Mouse (Mus musculus) c-Kit-negative CD71-positive TER-119-positive erythroid progenitor cells, embryonic 14.5 days (primary cell): ENCODE data around the gene Mrpl46.

Source experiments
- DNase-seq: peaks from one replicate; pipeline ENCODE4 v3.0.0-alpha.2; 2013; ENCODE audit warnings: low read depth, low spot score

The Mrpl46 gene

GRCm38 (mm10) chr7:78769075-78769652 is 14.2 kb downstream of the Mrpl46 start:
- DNase-seq: no peak

- no peak for DNase-seq
Measured at GRCm38 (mm10) chr7:78767929-78768531, 15.3 kb downstream of the Mrpl46 start.

DNA sequence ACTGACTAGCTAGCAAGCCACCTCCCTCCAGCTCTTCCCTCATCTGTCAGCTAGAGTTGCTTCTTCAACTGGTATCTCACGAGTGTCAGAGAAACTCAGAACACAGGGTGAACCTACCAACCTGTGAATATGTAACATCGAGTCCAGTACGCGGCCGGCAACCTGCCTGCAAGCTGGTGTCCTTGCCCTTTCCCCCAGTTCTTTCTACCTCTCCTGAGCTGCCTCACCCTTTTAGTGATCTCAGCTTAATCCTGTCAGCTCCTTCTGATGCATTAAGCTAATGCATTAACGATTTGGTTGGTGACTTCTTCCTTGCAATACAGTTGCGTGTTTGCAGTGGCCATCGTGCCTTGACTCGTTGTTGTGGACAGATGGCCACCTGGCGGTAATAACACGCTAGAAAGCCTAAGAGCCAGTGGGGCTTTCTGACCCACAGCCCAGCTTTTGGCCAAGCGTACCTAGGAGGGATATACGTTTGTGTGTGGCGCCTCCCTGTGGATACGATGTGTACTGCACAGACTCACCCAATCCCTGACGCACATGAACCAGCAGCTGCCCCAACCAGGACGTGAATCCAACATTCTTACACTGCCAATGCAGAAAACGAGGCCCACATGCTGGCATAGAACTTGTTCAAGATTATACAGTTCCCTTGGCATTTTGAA is 17.2 kb downstream of the Mrpl46 start:
- DNase-seq: no peak

DNA sequence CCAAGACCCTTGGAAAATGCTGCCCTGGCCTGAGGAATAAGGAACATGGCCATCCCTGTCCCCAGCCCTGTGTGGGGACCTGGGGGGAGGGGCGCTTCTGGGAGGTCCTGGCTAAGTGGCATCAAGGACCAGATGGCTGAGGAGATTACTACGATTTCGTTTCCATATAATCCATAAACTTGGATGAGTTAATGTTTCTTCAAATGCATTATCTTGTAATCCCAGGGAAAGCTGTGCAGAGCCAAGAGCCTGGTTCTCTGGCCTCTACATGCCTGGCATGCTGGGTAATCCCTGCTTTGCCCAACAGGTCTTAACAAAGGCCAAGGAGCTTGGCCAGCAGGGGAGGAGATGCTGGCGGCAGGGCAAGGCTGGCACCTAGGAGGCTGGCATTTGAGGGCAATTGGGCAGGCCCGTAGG is 18.1 kb downstream of the Mrpl46 start:
- DNase-seq: no peak

- no peak for DNase-seq
Measured at GRCm38 (mm10) chr7:78763801-78764200, 19.5 kb downstream of the Mrpl46 start.

GRCm38 (mm10) chr7:78754458-78755000 is 28.8 kb downstream of the Mrpl46 start:
- DNase-seq: no peak

- DNase-seq: no peak
Measured at GRCm38 (mm10) chr7:78753752-78754457, 29.4 kb downstream of the Mrpl46 start.

DNA sequence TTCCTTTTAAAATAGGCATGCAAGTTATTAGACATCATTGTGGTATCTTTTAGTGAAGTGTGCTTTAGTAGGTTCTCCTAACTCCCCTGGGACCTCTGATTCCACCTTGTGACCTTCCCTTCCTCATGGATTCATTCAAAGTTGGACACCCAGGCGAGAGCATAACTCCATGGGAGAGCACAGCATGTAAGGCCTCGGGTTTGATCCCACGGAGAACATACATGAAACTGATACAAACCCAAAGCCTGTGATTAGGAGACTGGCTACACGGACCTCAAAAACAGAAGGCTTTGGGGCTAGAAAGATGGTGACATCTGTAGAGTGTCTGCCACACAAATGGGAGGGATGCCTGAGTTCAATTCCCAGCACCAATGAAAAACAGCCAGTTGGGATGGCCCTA is 30.4 kb downstream of the Mrpl46 start:
- DNase-seq: no peak

DNA sequence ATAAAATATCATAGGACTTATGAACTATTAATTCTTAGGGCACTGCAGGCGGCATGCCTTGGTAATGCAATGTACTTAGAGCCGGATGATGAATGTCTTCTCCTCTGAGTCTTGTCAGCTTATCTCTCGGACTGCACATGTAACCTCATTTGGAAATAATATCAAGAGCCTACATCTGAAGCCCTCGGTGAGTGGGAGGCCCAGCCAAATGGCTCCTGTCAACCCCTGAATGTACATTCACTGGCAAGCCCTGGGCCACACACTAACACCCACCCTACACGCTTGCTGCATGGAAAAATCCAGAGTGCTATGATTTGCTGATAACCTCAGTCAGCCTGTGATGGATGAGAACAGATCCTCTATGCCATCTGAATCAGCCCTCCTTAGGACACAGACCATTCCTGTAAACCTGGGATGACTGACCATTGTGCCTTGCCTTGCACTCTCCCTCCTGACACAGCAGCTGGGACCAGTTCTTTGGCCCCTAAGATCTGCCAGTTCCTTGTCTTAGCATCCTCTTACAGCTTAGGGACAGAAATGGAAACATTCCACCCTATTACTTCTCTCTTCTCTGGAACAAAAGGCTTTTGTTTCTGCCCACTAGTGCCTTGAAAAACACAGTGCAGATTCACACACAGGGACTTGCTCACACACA is 39.5 kb downstream of the Mrpl46 start:
- no peak for DNase-seq

GRCm38 (mm10) chr7:78739351-78740000 is 43.9 kb downstream of the Mrpl46 start:
- DNase-seq: no peak

DNA sequence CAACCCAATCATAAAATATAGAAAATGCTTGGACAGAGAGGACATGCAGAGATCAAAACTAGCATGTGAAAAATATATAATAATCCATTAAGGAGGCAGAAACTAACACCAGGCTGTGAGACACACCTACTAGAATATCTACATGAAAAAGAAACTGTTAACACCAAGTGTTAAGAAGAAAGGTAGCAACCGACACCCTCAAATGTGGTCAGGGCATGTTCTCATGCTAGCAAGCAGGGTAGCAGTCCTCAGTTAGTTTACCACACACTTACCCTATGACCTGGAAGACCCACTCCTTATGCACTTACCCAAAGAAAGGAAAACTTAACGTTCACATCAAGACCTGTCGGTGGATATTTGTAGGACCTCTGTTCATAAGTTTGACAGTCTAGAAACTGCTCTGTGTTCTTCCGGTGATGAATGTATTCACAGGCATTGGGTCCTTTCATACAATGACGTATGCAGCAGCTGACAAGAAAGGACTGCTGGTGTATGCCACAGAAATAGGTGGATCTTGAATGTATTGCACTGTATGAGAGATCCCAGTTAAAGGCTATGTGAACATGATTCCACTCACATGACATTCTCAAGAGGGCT is 45.6 kb downstream of the Mrpl46 start, which contains the start of gene Ntrk3:
Gene Ntrk3 (minus strand): TSS at position 399 of the 597 bp plus-strand sequence.
- no peak for DNase-seq

GRCm38 (mm10) chr7:78737196-78737595 is 46.1 kb downstream of the Mrpl46 start:
- DNase-seq: no peak

DNA sequence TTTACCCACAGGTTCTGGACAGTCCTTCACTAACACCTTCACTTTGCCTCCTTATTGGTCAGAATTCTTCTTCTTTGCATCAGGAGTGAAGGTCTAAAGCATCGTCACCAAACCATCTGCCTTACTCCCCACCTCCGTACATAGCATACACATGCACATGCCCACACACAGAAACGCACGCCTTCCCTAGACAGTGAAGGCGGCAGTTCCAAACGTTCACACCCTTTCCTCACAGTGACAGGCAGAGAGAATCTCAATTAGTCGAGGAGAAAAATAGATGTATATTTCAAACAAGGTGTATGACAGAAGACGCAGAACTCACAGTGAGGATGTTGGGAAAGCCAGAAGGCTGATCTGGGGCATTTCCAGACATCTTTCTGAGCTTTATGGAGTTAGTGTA is 51.9 kb downstream of the Mrpl46 start:
- no peak for DNase-seq
